Comparison of ENCODE assay signal across 17 mouse cellular contexts in the genomic region with DNA sequence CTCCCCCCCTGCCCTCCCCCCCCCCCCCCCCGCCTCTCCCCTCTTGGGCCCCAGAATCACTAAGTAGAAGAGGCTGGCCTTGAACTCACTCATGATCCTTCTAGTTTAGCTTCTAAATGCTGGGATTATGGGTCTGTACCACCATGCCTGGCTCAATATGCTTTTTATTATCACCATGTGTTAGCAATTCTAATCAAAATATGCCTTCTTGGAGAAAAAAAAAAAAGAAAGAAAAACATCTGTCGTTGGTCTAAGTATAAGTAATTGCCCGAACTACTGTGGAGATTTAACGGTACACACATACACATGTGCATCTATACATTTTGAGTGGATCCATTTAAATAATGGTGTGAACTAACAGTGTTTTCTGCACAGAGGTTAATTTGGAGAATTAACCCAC.
"Had no signal": no experiment of that assay in that cellular context is flagged by ENCODE, and none has a peak within 500 bp of the region (broad histone marks: within the 10 kb centered on the region; RNA-seq: fewer than 3 reads in every experiment).

No protein-coding gene starts in this region.

- H3K9ac ChIP-seq: lung, embryonic 15.5 days; midbrain, embryonic 13.5 days; midbrain, embryonic 15.5 days; neural tube, embryonic 12.5 days; stomach, embryonic 15.5 days had no signal

- H3K36me3 ChIP-seq: lung, embryonic 15.5 days; midbrain, embryonic 13.5 days; midbrain, embryonic 15.5 days; neural tube, embryonic 12.5 days; stomach, embryonic 15.5 days had no signal

- H3K4me3 ChIP-seq: lung, embryonic 15.5 days; megakaryocyte, embryonic 14.5 days; midbrain, embryonic 13.5 days; midbrain, embryonic 15.5 days; neural tube, embryonic 12.5 days; stomach, embryonic 15.5 days had no signal

- H3K27me3 ChIP-seq: lung, embryonic 15.5 days; megakaryocyte, embryonic 14.5 days; midbrain, embryonic 13.5 days; midbrain, embryonic 15.5 days; neural tube, embryonic 12.5 days; stomach, embryonic 15.5 days had no signal

- ATAC-seq: lung, postnatal 0 days; midbrain, embryonic 13.5 days; midbrain, embryonic 15.5 days had no signal

- DNase-seq: lung, adult 2 months; lung, postnatal 14 days; lung, postnatal 36 days; right cerebral cortex, postnatal 14 days; thymus, adult 2 months; thymus, postnatal 25 days; thymus, postnatal 4 days had no signal

- H3K4me2 ChIP-seq: lung, embryonic 15.5 days; midbrain, embryonic 11.5 days; midbrain, embryonic 13.5 days; midbrain, embryonic 15.5 days; neural tube, embryonic 12.5 days; stomach, embryonic 15.5 days had no signal

- H3K27ac ChIP-seq: lung, embryonic 15.5 days; macrophage; midbrain, embryonic 13.5 days; midbrain, embryonic 15.5 days; neural tube, embryonic 12.5 days; stomach, embryonic 15.5 days; stomach, postnatal 0 days had no signal

- H3K9me3 ChIP-seq: lung, embryonic 15.5 days; midbrain, embryonic 13.5 days; midbrain, embryonic 15.5 days; neural tube, embryonic 12.5 days; stomach, embryonic 15.5 days had no signal

- H3K4me1 ChIP-seq: midbrain, embryonic 13.5 days; midbrain, embryonic 15.5 days; neural tube, embryonic 12.5 days; stomach, embryonic 15.5 days had no signal
